Mouse (Mus musculus): ENCODE results near the gene Uvrag. TPM values are rescaled to one million over a fixed set of nuclear protein-coding genes. Genes with fewer than 3 reads are reported as not detected.

Uvrag gene
- polyA plus RNA-seq, 1 experiment from 2014 or later = 16.7 TPM

DNA sequence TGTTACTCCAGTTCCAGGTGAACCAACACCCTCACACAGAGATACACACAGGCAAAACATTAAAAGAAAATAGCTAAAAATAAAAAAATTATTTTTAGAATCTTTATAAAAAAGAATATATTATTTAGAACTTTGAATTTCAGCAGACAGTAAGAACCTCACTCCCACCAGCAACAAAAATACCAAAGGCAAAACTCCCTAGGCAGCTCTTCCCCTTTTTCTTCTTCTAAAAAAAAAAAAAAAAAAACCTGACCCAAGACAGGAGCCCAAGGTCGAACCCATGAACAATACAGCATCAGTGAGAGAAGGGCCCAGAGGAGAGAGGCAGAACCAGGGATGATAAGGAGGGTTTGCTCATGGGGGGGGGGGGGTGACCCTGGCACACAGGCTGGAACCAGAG lies 8.1 kb upstream of the Uvrag start:
- no peak for ATAC-seq (ENCODE audit: insufficient number of reproducible peaks, low FRiP score, low TSS enrichment, low read depth)
- no peaks in the 10 kb centered on the region for H3K27me3 ChIP-seq
- no peaks in the 10 kb centered on the region for H3K36me3 ChIP-seq
- no peaks in the 10 kb centered on the region for H3K9me3 ChIP-seq
- 0 out of 2 replicates have a peak, but pooled peaks cover 5% of the 10 kb centered on the region for H3K4me1 ChIP-seq
- no peak overlapping the region for H3K27ac ChIP-seq
- no peak overlapping the region for H3K4me2 ChIP-seq
- no peak overlapping the region for H3K4me3 ChIP-seq
- H3K9ac ChIP-seq = no peak overlapping the region
- 45% methylated on average over 1 of the region's 1 CpGs for WGBS

DNA sequence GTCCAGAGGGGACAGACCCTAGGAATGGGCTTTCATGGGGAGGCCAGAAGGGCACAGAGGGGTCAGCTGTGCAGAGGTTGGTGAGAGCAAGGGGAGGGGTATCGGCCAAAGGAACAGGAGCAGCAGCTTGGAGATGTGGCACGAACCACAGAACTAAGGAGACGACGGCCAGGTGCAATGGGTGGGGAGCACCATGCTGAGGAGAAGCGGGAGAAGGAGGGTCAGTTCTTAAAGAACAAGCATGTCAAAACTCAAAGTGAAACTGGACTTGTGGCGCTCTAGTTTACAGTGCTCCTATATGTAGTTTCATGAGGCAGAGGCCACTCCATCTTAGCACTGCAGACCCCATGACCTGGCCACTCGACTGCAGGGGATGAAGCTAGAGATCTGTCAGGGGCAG lies 6.6 kb upstream of the Uvrag start:
- Histone ChIP-seq H3K4me1 (0 out of 2 replicates have a peak, but pooled peaks cover 5% of the 10 kb centered on the region), H3K4me2 (no peak overlapping the region), H3K27ac (no peak overlapping the region), H3K36me3 (no peaks in the 10 kb centered on the region), H3K9me3 (no peaks in the 10 kb centered on the region), H3K4me3 (no peak overlapping the region), H3K27me3 (no peaks in the 10 kb centered on the region), H3K9ac (no peak overlapping the region)
- ATAC-seq (ENCODE audit: insufficient number of reproducible peaks, low FRiP score, low TSS enrichment, low read depth) = no peak
- WGBS = 79% methylated on average over 7 of the region's 7 CpGs

DNA sequence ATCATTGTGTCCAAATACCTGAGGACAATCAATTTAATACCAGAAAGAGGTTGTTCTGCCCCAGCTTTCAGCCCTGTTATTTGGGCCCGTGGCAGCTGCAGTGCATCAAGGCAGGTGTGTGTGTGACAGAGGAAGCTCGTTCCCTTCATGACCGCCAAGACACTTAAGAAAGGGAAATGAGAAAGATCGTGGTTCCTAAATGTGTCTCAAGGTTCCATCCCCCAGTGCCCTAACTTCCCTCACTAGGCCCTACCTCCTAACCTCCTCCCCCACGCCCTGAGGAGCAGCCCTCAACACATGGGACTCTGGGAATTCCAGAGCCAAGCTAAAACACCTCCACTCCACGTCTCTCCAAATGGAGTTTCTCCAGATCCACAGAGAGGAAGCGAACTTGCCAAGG lies 6.0 kb upstream of the Uvrag start:
- no peak overlapping the region for H3K4me2 ChIP-seq
- H3K27ac ChIP-seq = no peak overlapping the region

DNA sequence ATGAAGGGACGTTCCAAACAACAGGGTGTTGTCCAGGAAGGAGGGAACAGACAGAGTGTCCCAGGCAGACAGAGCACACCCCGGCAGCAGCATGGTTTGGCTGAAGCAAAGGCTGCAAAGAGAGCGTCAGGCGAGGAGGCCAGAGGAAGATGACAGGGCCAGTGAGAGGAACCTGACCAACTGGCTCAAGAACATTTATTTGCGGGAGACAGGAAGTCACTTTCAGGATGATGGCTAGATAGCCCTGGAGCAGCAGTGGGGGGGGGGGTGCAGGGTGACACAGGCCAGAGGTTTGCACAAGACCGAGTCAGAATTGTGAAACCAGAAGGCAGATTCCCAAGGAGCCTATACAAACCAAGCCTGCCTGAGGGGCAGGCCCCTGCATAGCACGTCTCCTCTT lies 5.1 kb upstream of the Uvrag start:
- H3K4me2 ChIP-seq = no peak overlapping the region
- WGBS = 55% methylated on average over 7 of the region's 7 CpGs
- H3K9ac ChIP-seq = no peak overlapping the region
- ATAC-seq (ENCODE audit: insufficient number of reproducible peaks, low FRiP score, low TSS enrichment, low read depth) = no peak
- H3K27me3 ChIP-seq = no peaks in the 10 kb centered on the region
- no peak overlapping the region for H3K4me3 ChIP-seq
- no peaks in the 10 kb centered on the region for H3K9me3 ChIP-seq
- H3K36me3 ChIP-seq = no peaks in the 10 kb centered on the region
- peaks cover 12% of the 10 kb centered on the region for H3K4me1 ChIP-seq
- no peak overlapping the region for H3K27ac ChIP-seq

More for the DNA sequence above, 6.0 kb upstream of the Uvrag start:
- WGBS = 60% methylated on average over 7 of the region's 7 CpGs
- Histone ChIP-seq H3K4me1 (peaks cover 8% of the 10 kb centered on the region), H3K9me3 (no peaks in the 10 kb centered on the region), H3K4me3 (no peak overlapping the region), H3K27me3 (no peaks in the 10 kb centered on the region), H3K9ac (no peak overlapping the region), H3K36me3 (no peaks in the 10 kb centered on the region)
- ATAC-seq (ENCODE audit: insufficient number of reproducible peaks, low FRiP score, low TSS enrichment, low read depth) = no peak

DNA sequence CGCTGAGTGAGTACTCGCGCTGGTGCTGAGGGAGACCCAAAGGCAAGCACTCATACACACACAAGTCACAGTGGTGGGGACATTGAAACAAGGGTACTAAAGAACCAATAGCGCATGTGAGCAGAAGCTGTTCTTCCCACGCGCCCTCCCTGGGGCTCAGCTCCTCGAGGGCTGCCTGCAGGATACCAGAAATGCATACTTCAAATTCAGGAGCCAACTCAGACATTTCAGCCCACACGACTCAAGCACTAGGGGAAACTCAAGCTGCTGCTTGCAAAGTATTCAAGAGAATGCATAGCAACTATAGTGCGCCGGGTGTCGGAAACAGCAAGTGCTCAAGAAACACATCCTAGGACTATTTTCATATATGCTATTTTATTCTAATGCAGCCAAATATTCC lies 3.7 kb upstream of the Uvrag start:
- H3K27ac ChIP-seq = no peak overlapping the region
- no peak overlapping the region for H3K9ac ChIP-seq
- H3K36me3 ChIP-seq = no peaks in the 10 kb centered on the region
- 67% methylated on average over 11 of the region's 11 CpGs for WGBS
- ATAC-seq (ENCODE audit: insufficient number of reproducible peaks, low FRiP score, low TSS enrichment, low read depth) = no peak
- H3K27me3 ChIP-seq = no peaks in the 10 kb centered on the region
- H3K4me1 ChIP-seq = peaks cover 15% of the 10 kb centered on the region
- no peak overlapping the region for H3K4me3 ChIP-seq
- no peaks in the 10 kb centered on the region for H3K9me3 ChIP-seq
- no peak overlapping the region for H3K4me2 ChIP-seq

DNA sequence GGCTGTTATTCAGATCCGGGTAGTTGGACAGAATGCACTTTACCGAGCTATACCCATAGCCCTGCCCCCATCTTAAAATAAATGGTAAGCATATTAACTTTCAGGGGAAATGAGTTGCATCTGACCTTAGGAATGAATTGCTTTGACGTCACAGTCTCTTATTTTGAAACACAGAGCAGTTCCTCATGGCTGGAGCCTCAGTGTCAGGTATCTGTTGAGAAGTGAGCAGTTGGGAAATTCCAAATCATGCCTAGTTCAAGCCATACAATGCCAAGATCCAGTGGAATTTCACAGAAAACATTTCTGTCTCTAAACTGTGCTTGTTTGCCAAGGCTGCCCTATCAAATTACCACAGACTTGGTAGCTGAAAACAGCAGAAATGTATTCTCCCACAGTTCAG lies 2.3 kb upstream of the Uvrag start:
- Histone ChIP-seq H3K4me2 (no peak overlapping the region), H3K9me3 (no peaks in the 10 kb centered on the region), H3K27ac (no peak overlapping the region), H3K4me3 (no peak overlapping the region), H3K4me1 (peaks cover 22% of the 10 kb centered on the region), H3K27me3 (no peaks in the 10 kb centered on the region), H3K9ac (no peak overlapping the region), H3K36me3 (no peaks in the 10 kb centered on the region)
- 61% methylated on average over 3 of the region's 3 CpGs for WGBS
- no peak for ATAC-seq (ENCODE audit: insufficient number of reproducible peaks, low FRiP score, low TSS enrichment, low read depth)

DNA sequence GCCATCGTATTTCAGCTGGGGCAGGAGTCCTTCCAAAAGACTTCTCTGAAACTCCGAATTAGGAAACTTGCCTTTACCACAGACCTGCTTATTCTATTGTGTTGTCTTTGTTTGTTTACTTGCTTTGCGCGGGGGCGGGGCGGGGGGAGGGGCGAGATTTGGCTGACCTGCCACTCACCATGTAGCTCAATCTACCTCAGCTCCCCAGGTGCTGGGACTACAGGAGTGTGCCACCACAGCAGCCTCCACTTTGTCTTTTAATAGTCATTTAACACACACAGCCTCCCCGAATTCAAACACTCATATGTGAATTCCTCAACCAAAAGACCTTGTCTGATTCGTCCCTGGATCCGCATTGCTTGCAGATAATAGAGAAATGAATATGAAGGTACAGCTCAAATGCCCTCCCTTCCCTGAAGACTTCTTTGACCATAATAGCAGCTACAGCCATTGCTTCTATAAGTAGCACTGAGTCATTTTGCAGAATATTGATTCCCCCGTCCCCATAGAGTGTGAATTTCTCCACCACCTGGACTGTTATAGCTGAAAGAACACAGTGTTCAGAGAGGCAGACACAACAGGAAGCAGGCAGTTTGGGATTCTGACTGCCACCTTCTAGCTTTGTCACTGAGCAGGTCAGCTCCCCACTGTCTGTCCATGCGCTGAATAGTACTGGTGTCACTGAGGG lies 1.1 kb upstream of the Uvrag start:
- Histone ChIP-seq H3K4me2 (peak overlapping the region; percentile 81), H3K9ac (no peak overlapping the region), H3K4me1 (peaks cover 22% of the 10 kb centered on the region), H3K9me3 (no peaks in the 10 kb centered on the region), H3K36me3 (no peaks in the 10 kb centered on the region), H3K4me3 (peak overlapping the region; percentile 99), H3K27me3 (no peaks in the 10 kb centered on the region), H3K27ac (peak overlapping the region; percentile 43; the same call in 1 of the 2 replicates)
- WGBS = 26% methylated on average over 12 of the region's 12 CpGs
- no peak for ATAC-seq (ENCODE audit: insufficient number of reproducible peaks, low FRiP score, low TSS enrichment, low read depth)

DNA sequence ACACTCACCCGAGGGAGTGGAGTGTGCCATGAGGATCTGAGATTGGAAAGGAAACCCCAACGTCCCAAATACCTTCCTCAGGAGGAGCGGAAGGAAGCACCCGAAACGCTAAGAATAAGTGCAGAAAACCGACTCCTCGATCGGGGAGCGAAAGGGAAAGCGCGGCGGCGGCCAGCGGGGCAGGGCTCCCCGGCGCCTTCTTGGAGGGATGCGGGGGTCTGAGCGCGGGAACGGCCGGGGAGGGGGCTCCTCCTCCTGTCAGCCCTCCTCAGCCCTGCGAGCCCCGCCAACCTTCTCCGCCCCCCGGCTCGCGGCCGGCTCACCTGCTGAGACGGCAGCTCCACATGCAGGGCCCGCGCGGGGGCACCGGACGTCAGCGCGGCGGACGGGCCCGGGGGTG lies 430 bp downstream of the Uvrag start:
- 0 out of 2 replicates have a peak, but pooled peaks have one; percentile 0 for ATAC-seq (ENCODE audit: insufficient number of reproducible peaks, low FRiP score, low TSS enrichment, low read depth)
- Histone ChIP-seq H3K27me3 (no peaks in the 10 kb centered on the region), H3K27ac (peak overlapping the region; percentile 89), H3K9me3 (no peaks in the 10 kb centered on the region), H3K4me2 (peak overlapping the region; percentile 81), H3K4me3 (peak overlapping the region; percentile 99), H3K36me3 (no peaks in the 10 kb centered on the region), H3K9ac (peak overlapping the region; percentile 87), H3K4me1 (peaks cover 20% of the 10 kb centered on the region)
- WGBS = 0% methylated on average over 18 of the region's 39 CpGs

DNA sequence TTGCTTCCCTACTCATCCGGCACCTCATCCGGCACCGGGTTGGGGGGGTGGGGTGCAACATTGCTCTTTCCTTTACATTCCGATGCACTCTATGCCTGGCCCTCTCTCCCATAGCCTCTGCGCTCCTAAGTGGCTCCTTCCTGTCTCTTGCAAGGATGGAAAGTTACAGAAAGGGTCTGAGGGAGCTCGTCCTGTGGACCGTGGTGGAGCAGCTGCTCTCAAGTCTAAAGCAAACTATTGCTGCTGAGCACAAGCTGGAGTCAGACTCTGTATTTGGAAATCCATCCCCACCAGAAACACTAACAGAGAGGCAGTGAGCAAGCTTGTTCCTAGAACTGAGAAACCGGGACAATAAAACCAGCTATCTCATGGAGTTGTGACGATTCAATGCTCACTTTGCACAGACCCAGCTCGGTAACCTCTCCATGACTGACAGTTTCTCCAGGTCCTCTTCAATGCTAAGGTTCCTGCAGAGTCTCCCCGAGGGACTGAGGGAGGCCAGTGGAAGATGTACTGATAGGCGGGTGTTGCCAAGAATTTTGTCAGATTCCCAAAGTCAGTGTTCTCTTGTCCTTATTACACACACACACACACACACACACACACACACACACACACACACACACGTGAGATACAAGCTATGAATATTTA lies 975 bp downstream of the Uvrag start:
- H3K9me3 ChIP-seq = no peaks in the 10 kb centered on the region
- peak overlapping the region; percentile 89 for H3K27ac ChIP-seq
- H3K4me3 ChIP-seq = peak overlapping the region; percentile 99
- H3K36me3 ChIP-seq = no peaks in the 10 kb centered on the region
- peaks cover 16% of the 10 kb centered on the region for H3K4me1 ChIP-seq
- peak overlapping the region; percentile 81 for H3K4me2 ChIP-seq
- no peaks in the 10 kb centered on the region for H3K27me3 ChIP-seq
- H3K9ac ChIP-seq = peak overlapping the region; percentile 87
- no peak for ATAC-seq (ENCODE audit: insufficient number of reproducible peaks, low FRiP score, low TSS enrichment, low read depth)
- 1% methylated on average over 13 of the region's 13 CpGs for WGBS

DNA sequence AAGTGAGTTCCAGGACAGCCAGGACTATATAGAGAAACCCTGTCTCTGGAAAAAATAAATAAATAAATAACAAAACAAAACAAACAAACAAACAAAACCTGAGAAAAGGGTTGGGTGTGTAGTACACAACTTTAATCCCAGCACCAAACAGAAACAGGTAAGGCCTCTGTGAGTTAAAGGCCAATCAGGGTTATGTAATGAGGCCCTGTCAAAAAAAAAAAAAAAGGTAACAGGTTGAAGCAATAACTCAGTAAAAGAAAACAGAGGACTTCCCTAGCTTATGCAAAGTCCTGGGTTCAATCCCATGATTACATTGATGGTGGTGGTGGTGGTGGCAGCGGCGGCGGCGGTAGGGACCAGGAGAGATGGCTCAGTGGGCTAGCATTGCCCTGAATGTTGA lies 3.4 kb downstream of the Uvrag start:
- H3K4me1 ChIP-seq = peaks cover 19% of the 10 kb centered on the region
- H3K27me3 ChIP-seq = no peaks in the 10 kb centered on the region
- no peak overlapping the region for H3K4me3 ChIP-seq
- 99% methylated on average over 4 of the region's 4 CpGs for WGBS
- no peaks in the 10 kb centered on the region for H3K36me3 ChIP-seq
- no peak overlapping the region for H3K27ac ChIP-seq
- ATAC-seq (ENCODE audit: insufficient number of reproducible peaks, low FRiP score, low TSS enrichment, low read depth) = no peak
- no peaks in the 10 kb centered on the region for H3K9me3 ChIP-seq
- no peak overlapping the region for H3K9ac ChIP-seq
- no peak overlapping the region for H3K4me2 ChIP-seq

DNA sequence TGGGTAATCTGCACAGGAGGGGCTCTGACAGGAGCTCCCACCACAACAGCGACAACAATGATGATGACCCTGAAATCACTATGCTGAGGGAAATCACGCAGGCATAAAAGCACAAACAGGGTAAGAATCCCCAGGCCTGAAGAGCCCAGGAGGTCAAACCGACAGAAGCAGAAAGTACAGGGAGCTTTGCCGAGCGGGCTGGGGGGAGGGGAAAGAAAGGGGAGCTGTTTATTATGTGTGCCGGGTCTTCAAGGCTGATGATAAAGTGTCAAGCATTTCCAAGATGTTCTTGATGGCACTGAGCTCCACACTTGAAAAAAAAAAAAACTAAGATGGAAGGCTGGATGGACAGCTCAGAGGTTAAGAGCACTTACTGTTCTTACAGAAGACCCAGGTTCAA lies 4.2 kb downstream of the Uvrag start:
- Histone ChIP-seq H3K4me2 (no peak overlapping the region), H3K4me3 (no peak overlapping the region), H3K4me1 (peaks cover 16% of the 10 kb centered on the region), H3K27me3 (no peaks in the 10 kb centered on the region), H3K27ac (no peak overlapping the region), H3K36me3 (no peaks in the 10 kb centered on the region), H3K9ac (no peak overlapping the region), H3K9me3 (no peaks in the 10 kb centered on the region)
- WGBS = 53% methylated on average over 6 of the region's 6 CpGs
- ATAC-seq (ENCODE audit: insufficient number of reproducible peaks, low FRiP score, low TSS enrichment, low read depth) = no peak

DNA sequence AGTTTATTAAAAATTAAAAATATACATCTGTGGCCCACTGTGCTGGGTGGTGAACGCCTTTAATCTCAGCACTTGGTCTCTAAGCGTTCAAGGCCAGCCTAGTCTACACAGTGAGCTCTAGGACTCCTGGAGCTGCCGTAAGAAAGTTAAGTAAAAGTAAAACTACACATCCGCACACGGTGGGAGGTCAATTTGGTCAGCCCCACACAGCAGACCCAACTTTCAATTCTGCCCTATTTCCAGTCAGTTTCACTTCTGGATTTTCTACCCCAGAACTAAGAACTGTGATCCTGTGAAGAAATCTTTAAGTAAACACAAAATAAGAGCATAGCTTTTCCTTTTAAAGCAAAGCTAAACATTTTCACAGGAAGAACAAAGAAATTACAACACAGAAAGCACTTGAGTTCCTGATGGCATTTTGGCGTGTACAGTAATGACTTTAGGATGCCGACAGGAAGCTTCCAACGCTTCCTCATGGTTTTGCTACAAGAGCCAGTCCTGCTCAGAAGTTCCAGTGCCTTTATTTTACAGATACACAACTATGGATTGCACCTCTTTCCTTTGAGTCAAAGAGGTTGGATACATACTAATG lies 7.0 kb downstream of the Uvrag start:
- peaks cover 7% of the 10 kb centered on the region; the same call in 1 of the 2 replicates for H3K4me1 ChIP-seq
- peak overlapping the region; percentile 33; the same call in 1 of the 2 replicates for H3K27ac ChIP-seq
- no peak overlapping the region for H3K9ac ChIP-seq
- H3K4me3 ChIP-seq = no peak overlapping the region
- ATAC-seq (ENCODE audit: insufficient number of reproducible peaks, low FRiP score, low TSS enrichment, low read depth) = no peak
- H3K9me3 ChIP-seq = no peaks in the 10 kb centered on the region
- H3K27me3 ChIP-seq = no peaks in the 10 kb centered on the region
- H3K36me3 ChIP-seq = 0 out of 2 replicates have a peak, but pooled peaks cover 3% of the 10 kb centered on the region
- WGBS = 82% methylated on average over 8 of the region's 8 CpGs
- H3K4me2 ChIP-seq = no peak overlapping the region

Data from limb, embryonic 15.5 days (tissue).